Mouse (Mus musculus) heart, postnatal 0 days (tissue): ENCODE measurements around the gene Kcnq4. TPM values are rescaled to one million over a fixed set of nuclear protein-coding genes. Genes with fewer than 3 reads are reported as not detected.

ENCODE experiments used
- ATAC-seq: fragments of 200-750 bp; cut with Nextera tagmentation; 2 replicates; pipeline ENCODE4 v1.8.0; 2017; ENCODE audit warnings: low read depth, moderate number of reproducible peaks, moderate library complexity; ENCODE audit not compliant: insufficient read depth
- DNase-seq: peaks from one replicate; pipeline ENCODE4 v3.0.0-alpha.2; 2016; ENCODE audit warnings: low spot score
- H3K27ac ChIP-seq: fragments of 300-500 bp; sonication (generic); 2 replicates; pipeline ENCODE4 v1.5.1; 2014; ENCODE audit warnings: low read depth, mild to moderate bottlenecking
- H3K27me3 ChIP-seq: fragments of 300-500 bp; sonication (generic); 2 replicates; pipeline ENCODE4 v1.6.1; 2014; ENCODE audit warnings: low read length, mixed read lengths; ENCODE audit not compliant: control insufficient read depth, insufficient read depth
- H3K36me3 ChIP-seq: fragments of 300-500 bp; sonication (generic); replicated peaks from 2 replicates; pipeline ENCODE4 v1.6.1; 2014; ENCODE audit warnings: low read length, mixed read lengths; ENCODE audit not compliant: control insufficient read depth, insufficient read depth
- H3K4me1 ChIP-seq: fragments of 300-500 bp; sonication (generic); 2 replicates; pipeline ENCODE4 v1.6.1; 2014; ENCODE audit warnings: antibody characterized with exemption; ENCODE audit not compliant: control insufficient read depth, insufficient read depth
- H3K4me2 ChIP-seq: fragments of 300-500 bp; sonication (generic); 2 replicates; pipeline ENCODE4 v1.6.1; 2014; ENCODE audit warnings: low read depth, mild to moderate bottlenecking, low read length, moderate library complexity
- H3K4me3 ChIP-seq: fragments of 300-500 bp; sonication (generic); 2 replicates; pipeline ENCODE4 v1.5.1; 2014; ENCODE audit warnings: low read depth, low read length
- H3K9ac ChIP-seq: fragments of 300-500 bp; sonication (generic); replicated peaks from 2 replicates; pipeline ENCODE4 v1.6.1; 2014; ENCODE audit warnings: low read depth, low read length, mixed read lengths
- H3K9me3 ChIP-seq: fragments of 300-500 bp; sonication (generic); replicated peaks from 2 replicates; pipeline ENCODE4 v1.6.1; 2016; ENCODE audit warnings: low read length; ENCODE audit not compliant: control insufficient read depth
- CTCF ChIP-seq: IDR thresholded peaks from 2 replicates; pipeline ENCODE4 v1.5.1; 2016; ENCODE audit warnings: antibody characterized with exemption, control low read depth, low read depth
- EP300 ChIP-seq: IDR thresholded peaks from 2 replicates; pipeline ENCODE4 v1.6.1; 2016; ENCODE audit warnings: antibody characterized with exemption, low read depth
- WGBS: fragments of 180-500 bp; shearing (Covaris S2); extraction: QIAGEN DNeasy Blood & Tissue Kit; methylation state at CpG from one replicate; pipeline ENCODE4 v1.1.7; 2014; 5-methylcytosine and 5-hydroxymethylcytosine counted together
- polyA plus RNA-seq: library from polyadenylated mRNA; unstranded; fragments of >200 nt; fragmentation: Nextera tagmentation; extraction: Ambion mirVana; gene quantifications from 2 replicates; pipeline ENCODE4 v1.2.1, GENCODE M21; 2015
- total RNA-seq: library from RNA; depleted of rRNA; stranded (reverse); fragments of >200 nt; gene quantifications from 2 replicates; pipeline ENCODE4 v1.2.3, GENCODE M21; 2014; ENCODE audit warnings: low replicate concordance

The Kcnq4 gene
- total and polyA plus RNA-seq, 2 experiments from 2014 or later = 0.57 to 2.9 TPM

DNA sequence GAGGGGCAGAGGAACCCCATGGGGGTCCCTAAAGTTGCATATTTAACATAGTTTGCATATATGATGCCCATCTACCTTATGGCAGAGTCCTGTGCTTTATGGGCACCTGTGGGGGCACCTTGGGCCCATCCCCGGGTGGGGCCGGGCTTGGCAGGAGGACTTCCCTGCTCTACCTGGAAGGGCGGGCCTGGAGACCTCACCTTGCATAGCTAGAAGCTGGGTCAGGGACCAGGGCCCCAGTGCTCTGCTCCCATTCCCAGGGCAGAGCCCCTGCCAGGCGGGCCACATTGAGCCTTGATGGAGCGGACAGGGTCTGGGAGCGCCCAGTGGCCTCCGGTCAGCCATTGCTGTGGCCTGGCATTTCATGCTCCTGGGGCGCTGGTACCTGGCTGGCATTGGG, 51.1 kb downstream of the Kcnq4 start:
- TF ChIP-seq EP300 = no peak
- no peak for TF ChIP-seq CTCF
- Histone ChIP-seq H3K9me3 (no peaks in the 10 kb centered on the region), H3K9ac (no peak overlapping the region), H3K4me1 (no peaks in the 10 kb centered on the region), H3K27ac (no peak overlapping the region), H3K36me3 (no peaks in the 10 kb centered on the region), H3K4me3 (no peak overlapping the region), H3K4me2 (no peak overlapping the region), H3K27me3 (peaks cover 36% of the 10 kb centered on the region)
- 83% methylated on average over 8 of the region's 8 CpGs for WGBS
- ATAC-seq (no peak), DNase-seq (no peak)

DNA sequence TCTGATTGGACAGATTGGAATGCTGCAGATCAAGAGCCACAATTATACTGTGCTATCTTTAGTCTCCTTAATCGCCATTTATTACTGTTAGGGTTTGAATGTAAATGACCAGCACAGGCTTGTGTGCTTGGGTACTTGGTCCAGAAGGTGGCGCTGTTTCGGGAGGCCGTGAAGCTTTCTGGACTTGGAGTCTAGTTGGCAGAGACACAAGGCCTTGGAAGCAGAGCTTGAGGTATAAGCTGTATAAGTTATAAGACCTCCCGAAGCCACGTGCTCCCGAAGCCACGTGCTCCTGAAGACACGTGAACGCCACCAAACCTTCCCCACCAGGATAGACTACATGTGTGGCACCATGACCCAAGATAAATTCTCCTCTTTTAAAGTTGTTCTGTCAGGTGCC, 55.7 kb downstream of the Kcnq4 start:
- TF ChIP-seq CTCF (peak; percentile 68), EP300 (no peak)
- DNase-seq = peak; percentile 30
- ATAC-seq = peak; percentile 49; the same call in 1 of the 2 replicates
- WGBS = 41% methylated on average over 10 of the region's 10 CpGs
- Histone ChIP-seq H3K36me3 (no peaks in the 10 kb centered on the region), H3K27me3 (peaks cover 9% of the 10 kb centered on the region), H3K4me2 (no peak overlapping the region), H3K27ac (no peak overlapping the region), H3K4me3 (no peak overlapping the region), H3K4me1 (no peaks in the 10 kb centered on the region), H3K9ac (no peak overlapping the region), H3K9me3 (no peaks in the 10 kb centered on the region)

DNA sequence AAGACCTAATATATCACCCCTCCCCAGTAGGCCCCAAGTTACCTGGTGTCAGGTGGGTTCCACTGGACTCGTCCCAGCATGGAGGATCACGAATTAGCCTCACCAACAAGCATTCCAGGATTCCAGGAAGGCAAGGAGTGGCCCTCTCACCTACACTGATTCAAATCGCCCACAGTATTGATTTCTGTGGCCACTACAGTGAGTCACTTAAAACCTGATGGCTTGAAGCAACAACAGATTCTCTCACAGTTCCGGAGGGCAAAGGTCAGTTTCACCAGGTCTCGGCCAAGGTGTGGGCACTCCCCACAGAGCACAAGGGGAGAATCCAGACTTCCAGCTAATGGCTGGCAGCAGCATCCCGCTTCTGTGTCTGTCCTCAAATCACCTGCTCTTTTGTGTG, 59.1 kb downstream of the Kcnq4 start:
- Histone ChIP-seq H3K4me1 (no peaks in the 10 kb centered on the region), H3K27ac (no peak overlapping the region), H3K36me3 (no peaks in the 10 kb centered on the region), H3K9ac (no peak overlapping the region), H3K27me3 (no peaks in the 10 kb centered on the region), H3K4me2 (no peak overlapping the region), H3K4me3 (no peak overlapping the region), H3K9me3 (no peaks in the 10 kb centered on the region)
- DNase-seq (no peak), ATAC-seq (no peak)
- TF ChIP-seq EP300 = no peak
- WGBS = 71% methylated on average over 6 of the region's 6 CpGs

DNA sequence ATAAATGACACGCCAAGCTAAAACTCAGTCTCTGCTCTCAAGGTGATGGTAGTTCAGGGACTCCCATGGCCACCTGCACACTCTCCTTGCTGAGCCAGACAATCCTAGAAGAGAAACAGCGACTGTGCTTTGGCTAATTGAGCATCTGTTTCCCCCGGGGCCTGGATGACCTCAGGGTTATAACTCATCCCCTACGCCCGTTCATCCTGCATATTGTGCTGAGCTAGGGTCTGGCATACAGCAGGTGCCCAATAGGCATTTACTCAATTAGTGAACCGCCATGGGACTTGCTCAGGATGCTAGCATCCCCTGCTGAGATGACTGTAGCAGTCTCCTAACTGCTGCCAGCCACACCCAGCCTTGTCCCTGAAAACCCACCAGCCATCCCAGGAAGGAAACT, 61.1 kb downstream of the Kcnq4 start:
- TF ChIP-seq EP300 (no peak), CTCF (no peak)
- Histone ChIP-seq H3K27ac (no peak overlapping the region), H3K4me3 (no peak overlapping the region), H3K36me3 (no peaks in the 10 kb centered on the region), H3K9me3 (no peaks in the 10 kb centered on the region), H3K4me1 (no peaks in the 10 kb centered on the region), H3K4me2 (no peak overlapping the region), H3K27me3 (no peaks in the 10 kb centered on the region), H3K9ac (no peak overlapping the region)
- no peak for DNase-seq
- WGBS = 62% methylated on average over 6 of the region's 6 CpGs
- ATAC-seq = no peak

DNA sequence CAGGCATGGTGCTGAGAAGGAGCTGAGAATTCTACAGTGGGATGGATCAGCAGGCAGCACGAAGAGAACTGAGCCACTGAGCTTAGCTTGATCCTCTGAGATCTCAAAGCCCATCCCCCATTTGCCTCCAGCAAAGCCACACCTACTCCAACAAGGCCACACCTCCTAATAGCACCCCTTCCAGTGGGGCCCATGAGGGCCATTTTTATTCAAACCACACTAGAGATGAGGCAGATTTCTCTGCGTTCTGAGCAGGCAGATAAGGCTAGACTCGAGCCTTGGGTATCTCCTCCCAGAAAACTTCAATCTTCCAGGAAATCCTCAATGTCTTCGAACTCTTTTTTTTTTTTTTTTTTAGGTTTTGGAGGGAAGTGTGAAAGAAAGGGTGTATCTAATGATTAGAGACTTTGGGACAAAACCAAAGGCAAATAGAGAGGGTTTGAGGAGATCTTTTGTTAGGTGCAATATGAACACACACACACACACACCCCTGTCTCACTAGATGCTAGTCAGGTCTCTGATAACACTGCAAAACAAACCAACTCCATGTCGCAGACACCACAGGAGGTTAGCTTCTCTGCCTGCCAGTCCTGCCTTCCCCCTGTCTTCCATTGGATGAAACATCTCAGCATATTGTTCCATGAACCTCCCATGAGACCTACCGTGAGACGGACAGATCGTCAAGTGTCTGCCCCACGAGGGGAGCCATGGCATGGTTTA, 65.0 kb downstream of the Kcnq4 start:
- no peaks in the 10 kb centered on the region for H3K36me3 ChIP-seq
- no peak for DNase-seq
- no peak overlapping the region for H3K4me3 ChIP-seq
- H3K4me2 ChIP-seq = no peak overlapping the region
- WGBS = 53% methylated on average over 9 of the region's 9 CpGs
- no peak for ATAC-seq
- TF ChIP-seq CTCF = no peak
- no peak for TF ChIP-seq EP300
- no peaks in the 10 kb centered on the region for H3K9me3 ChIP-seq
- H3K27me3 ChIP-seq = no peaks in the 10 kb centered on the region
- H3K27ac ChIP-seq = no peak overlapping the region
- H3K4me1 ChIP-seq = no peaks in the 10 kb centered on the region
- no peak overlapping the region for H3K9ac ChIP-seq

DNA sequence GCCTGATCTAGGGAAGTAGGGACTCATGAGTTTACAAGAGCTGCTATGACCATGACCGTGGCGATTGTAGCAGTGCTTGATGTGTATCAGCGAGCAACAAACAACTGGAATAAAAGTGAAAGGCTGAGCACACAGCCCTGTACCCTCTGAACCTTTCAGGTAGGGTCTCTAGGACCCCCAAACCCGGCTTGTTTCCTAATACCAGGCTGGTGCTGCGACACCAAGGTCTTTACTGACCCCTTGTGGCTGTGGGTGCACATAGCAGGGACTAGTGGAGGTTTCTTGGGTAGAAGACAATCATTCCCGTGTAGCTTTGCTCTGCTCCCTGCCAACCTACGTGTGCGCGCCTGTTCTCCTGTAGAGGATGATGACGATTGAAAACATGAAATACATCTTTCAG, 66.2 kb downstream of the Kcnq4 start:
- 25% methylated on average over 10 of the region's 10 CpGs for WGBS
- DNase-seq = peak; percentile 31
- no peak; the same call in 1 of the 2 replicates for ATAC-seq
- Histone ChIP-seq H3K9ac (no peak overlapping the region), H3K9me3 (no peaks in the 10 kb centered on the region), H3K4me2 (no peak overlapping the region), H3K27ac (no peak overlapping the region), H3K4me1 (no peaks in the 10 kb centered on the region), H3K27me3 (no peaks in the 10 kb centered on the region), H3K36me3 (no peaks in the 10 kb centered on the region), H3K4me3 (no peak overlapping the region)
- no peak for TF ChIP-seq EP300
- TF ChIP-seq CTCF = peak; percentile 85
